Mouse (Mus musculus) kidney, embryonic 14.5 days (tissue): Measurements from ENCODE around the gene Agps. TPM values are rescaled to one million over a fixed set of nuclear protein-coding genes. Genes with fewer than 3 reads are reported as not detected.
A peak's percentile ranks its signal among the peaks of the same experiment; 100 is the strongest.

Experiments
- ATAC-seq: fragments of 200-750 bp; cut with Nextera tagmentation; 2 replicates; pipeline ENCODE4 v1.8.0; 2017; ENCODE audit warnings: moderate number of reproducible peaks, mild to moderate bottlenecking, moderate TSS enrichment, moderate library complexity; ENCODE audit not compliant: low FRiP score, low TSS enrichment
- H3K27ac ChIP-seq: fragments of 300-500 bp; sonication (generic); 2 replicates; pipeline ENCODE4 v1.5.1; 2014; ENCODE audit warnings: low read depth, mild to moderate bottlenecking, low read length, moderate library complexity, mixed read lengths
- H3K27me3 ChIP-seq: fragments of 300-500 bp; sonication (generic); 2 replicates; pipeline ENCODE4 v1.6.1; 2014; ENCODE audit warnings: mild to moderate bottlenecking, low read length; ENCODE audit not compliant: control insufficient read depth, insufficient read depth
- H3K36me3 ChIP-seq: fragments of 300-500 bp; sonication (generic); 2 replicates; pipeline ENCODE4 v1.6.1; 2014; ENCODE audit warnings: low read length, mixed read lengths; ENCODE audit not compliant: control insufficient read depth, insufficient read depth
- H3K4me1 ChIP-seq: fragments of 300-500 bp; sonication (generic); 2 replicates; pipeline ENCODE4 v1.6.1; 2014; ENCODE audit warnings: low read length, mixed read lengths; ENCODE audit not compliant: control insufficient read depth, insufficient read depth
- H3K4me2 ChIP-seq: fragments of 300-500 bp; sonication (generic); replicated peaks from 2 replicates; pipeline ENCODE4 v1.6.1; 2014; ENCODE audit warnings: low read depth, mild to moderate bottlenecking, low read length
- H3K4me3 ChIP-seq: fragments of 300-500 bp; sonication (generic); 2 replicates; pipeline ENCODE4 v1.5.1; 2014; ENCODE audit warnings: mild to moderate bottlenecking, low read length
- H3K9ac ChIP-seq: fragments of 300-500 bp; sonication (generic); 2 replicates; pipeline ENCODE4 v1.6.1; 2014; ENCODE audit warnings: low read depth, mild to moderate bottlenecking, low read length, moderate library complexity
- H3K9me3 ChIP-seq: fragments of 300-500 bp; sonication (generic); 2 replicates; pipeline ENCODE4 v1.6.1; 2016; ENCODE audit warnings: low read length; ENCODE audit not compliant: control insufficient read depth
- WGBS: fragments of 180-500 bp; shearing (Covaris S2); extraction: QIAGEN DNeasy Blood & Tissue Kit; methylation state at CpG from one replicate; pipeline ENCODE4 v1.1.7; 2014; 5-methylcytosine and 5-hydroxymethylcytosine counted together
- polyA plus RNA-seq: library from polyadenylated mRNA; unstranded; fragments of >200 nt; fragmentation: Nextera tagmentation; extraction: Ambion mirVana; gene quantifications from 2 replicates; pipeline ENCODE4 v1.2.1, GENCODE M21; 2014

Agps gene
- polyA plus RNA-seq, 1 experiment from 2014 or later = 51.3 TPM

DNA sequence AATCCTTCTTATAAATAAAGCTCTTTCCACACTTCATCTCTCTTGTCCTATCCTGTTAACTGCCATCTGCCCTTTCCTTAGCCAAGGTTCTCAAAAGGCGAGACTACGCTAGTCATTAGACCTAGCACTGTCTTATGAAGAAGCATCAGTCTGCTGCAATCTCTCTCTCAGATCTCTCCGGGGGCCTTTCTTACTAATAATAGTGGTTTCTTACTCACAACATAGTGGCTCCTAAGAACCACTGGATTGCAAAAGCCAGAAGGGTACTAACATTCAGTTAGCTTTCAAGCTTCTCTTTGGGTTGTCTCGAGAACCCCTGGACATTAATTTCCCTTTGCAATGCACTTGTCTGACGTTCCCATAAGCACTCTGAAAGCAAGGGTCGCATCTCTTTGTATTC is 26.2 kb upstream of the Agps start:
- WGBS = 89% methylated on average over 6 of the region's 6 CpGs
- H3K4me1 ChIP-seq = no peaks in the 10 kb centered on the region
- H3K4me3 ChIP-seq = no peak overlapping the region
- no peaks in the 10 kb centered on the region for H3K27me3 ChIP-seq
- no peaks in the 10 kb centered on the region for H3K9me3 ChIP-seq
- H3K4me2 ChIP-seq = no peak overlapping the region
- no peak for ATAC-seq
- H3K27ac ChIP-seq = no peak overlapping the region
- no peaks in the 10 kb centered on the region for H3K36me3 ChIP-seq
- no peak overlapping the region for H3K9ac ChIP-seq

DNA sequence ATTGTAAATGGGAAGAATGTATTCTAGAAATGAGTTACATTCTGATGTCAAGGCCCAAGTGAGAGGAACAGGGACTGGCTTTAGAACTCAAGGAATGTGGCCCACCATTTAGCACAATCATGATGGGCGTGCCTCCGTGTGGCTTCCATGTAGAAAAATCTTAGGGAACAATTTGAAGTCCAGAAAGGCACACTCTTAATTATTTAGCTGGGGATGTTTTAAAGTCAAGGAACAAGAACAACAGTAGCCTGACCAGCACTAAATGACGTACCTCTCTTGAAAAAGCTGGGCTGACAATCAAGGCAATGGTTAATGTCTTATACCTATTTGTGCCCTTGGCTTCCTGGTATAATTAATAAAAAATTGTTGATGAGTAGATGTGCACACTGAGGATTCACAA is 25.1 kb upstream of the Agps start:
- ATAC-seq = no peak
- H3K9ac ChIP-seq = no peak overlapping the region
- no peak overlapping the region for H3K4me2 ChIP-seq
- H3K9me3 ChIP-seq = no peaks in the 10 kb centered on the region
- WGBS = 95% methylated on average over 3 of the region's 3 CpGs
- H3K4me1 ChIP-seq = no peaks in the 10 kb centered on the region
- H3K27ac ChIP-seq = no peak overlapping the region
- H3K27me3 ChIP-seq = no peaks in the 10 kb centered on the region
- H3K36me3 ChIP-seq = no peaks in the 10 kb centered on the region
- H3K4me3 ChIP-seq = no peak overlapping the region

DNA sequence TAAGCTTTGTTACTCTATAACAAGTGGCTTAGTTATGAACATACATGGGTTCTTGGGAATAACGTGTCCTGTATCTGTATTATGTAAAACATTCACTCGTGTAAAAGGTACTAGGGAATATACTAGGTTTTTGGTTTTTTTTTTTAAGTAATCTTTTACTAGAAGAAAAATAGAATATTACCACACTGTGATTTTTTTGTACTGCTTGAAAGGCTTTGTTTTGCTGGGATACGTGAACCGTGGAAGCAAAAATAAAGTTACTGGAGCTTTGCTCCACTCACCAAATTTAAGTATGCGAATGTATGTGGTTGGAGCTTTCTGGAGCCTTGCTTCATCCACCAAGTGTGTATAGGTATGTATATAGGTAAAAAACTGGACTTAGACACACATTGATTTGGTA is 24.5 kb upstream of the Agps start:
- no peak overlapping the region for H3K27ac ChIP-seq
- H3K4me3 ChIP-seq = no peak overlapping the region
- no peaks in the 10 kb centered on the region for H3K36me3 ChIP-seq
- ATAC-seq = no peak
- no peak overlapping the region for H3K4me2 ChIP-seq
- no peaks in the 10 kb centered on the region for H3K9me3 ChIP-seq
- 92% methylated on average over 5 of the region's 5 CpGs for WGBS
- no peaks in the 10 kb centered on the region for H3K4me1 ChIP-seq
- no peak overlapping the region for H3K9ac ChIP-seq
- H3K27me3 ChIP-seq = no peaks in the 10 kb centered on the region

DNA sequence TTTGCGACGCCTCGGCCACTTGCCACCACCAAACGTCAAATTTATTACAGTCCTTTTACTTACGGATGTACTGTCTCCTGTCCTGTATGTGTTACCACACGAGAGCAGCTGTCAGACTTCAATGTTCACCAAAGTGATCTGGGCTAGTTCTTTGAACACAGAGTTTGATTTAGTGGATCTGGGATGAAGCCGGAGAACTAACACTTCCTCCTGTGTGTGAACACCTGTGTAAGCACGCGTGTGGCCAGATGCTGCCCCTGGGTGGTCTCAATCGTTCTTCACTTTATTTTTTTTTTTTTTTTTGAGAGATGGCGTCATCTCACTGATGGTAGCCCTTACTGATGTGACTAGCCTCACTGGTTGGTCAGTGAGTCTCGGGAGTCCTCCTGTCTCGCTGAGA is 17.1 kb upstream of the Agps start:
- Histone ChIP-seq H3K9me3 (no peaks in the 10 kb centered on the region), H3K4me3 (no peak overlapping the region), H3K27ac (peak overlapping the region; percentile 20; the same call in 1 of the 2 replicates), H3K4me1 (peaks cover 37% of the 10 kb centered on the region), H3K27me3 (no peaks in the 10 kb centered on the region), H3K9ac (no peak overlapping the region), H3K4me2 (peak overlapping the region; percentile 10; the same call in 1 of the 2 replicates), H3K36me3 (no peaks in the 10 kb centered on the region)
- peak; percentile 53 for ATAC-seq
- WGBS = 21% methylated on average over 13 of the region's 13 CpGs

DNA sequence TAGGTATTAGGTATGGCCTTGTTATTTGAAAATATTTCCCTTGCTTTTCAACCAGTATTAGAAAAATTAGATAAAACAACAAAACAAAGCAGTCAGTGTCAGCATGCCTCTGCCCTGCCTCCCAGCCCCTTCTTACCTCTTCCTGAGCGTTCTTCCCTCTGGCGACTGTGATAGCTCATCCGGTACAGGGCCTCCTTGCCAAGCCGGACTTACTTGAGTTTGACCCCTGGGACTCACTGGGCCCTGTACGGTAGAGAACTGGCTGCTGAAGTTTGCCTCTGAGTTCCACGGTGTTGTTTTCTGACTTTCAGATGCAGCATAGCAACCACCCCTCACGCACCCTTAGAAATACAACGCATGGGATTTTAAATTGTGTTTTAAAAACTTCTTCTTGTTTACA is 16.5 kb upstream of the Agps start:
- 0 out of 2 replicates have a peak, but pooled peaks have one; percentile 34 for ATAC-seq
- 33% methylated on average over 8 of the region's 8 CpGs for WGBS
- Histone ChIP-seq H3K27me3 (no peaks in the 10 kb centered on the region), H3K27ac (peak overlapping the region; percentile 20; the same call in 1 of the 2 replicates), H3K9ac (no peak overlapping the region), H3K9me3 (no peaks in the 10 kb centered on the region), H3K4me3 (no peak overlapping the region), H3K36me3 (no peaks in the 10 kb centered on the region), H3K4me1 (peaks cover 37% of the 10 kb centered on the region), H3K4me2 (no peak overlapping the region; the same call in 1 of the 2 replicates)

DNA sequence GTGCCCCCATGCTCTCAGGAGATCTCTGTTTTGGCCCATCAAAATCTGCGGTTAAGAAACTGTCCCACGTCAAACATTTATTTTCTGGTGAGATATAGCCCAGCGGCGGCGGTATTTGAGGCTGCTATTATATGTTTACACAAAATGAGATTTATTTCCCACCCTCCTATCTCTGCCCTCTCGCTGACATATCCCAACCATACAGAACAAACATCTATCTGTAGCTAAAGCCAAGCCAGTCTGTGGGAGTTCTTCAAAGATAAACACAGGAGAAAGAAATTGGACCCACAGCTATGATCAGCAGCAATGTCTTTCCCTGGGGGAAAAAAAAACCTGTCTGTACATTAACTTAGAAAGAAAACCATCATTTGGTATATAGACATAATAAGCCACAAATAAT is 15.3 kb upstream of the Agps start:
- H3K4me2 ChIP-seq = no peak overlapping the region
- peaks cover 37% of the 10 kb centered on the region for H3K4me1 ChIP-seq
- no peaks in the 10 kb centered on the region for H3K36me3 ChIP-seq
- 26% methylated on average over 6 of the region's 6 CpGs for WGBS
- no peak overlapping the region for H3K9ac ChIP-seq
- peak overlapping the region; percentile 10; the same call in 1 of the 2 replicates for H3K27ac ChIP-seq
- peak; percentile 18; the same call in 1 of the 2 replicates for ATAC-seq
- no peaks in the 10 kb centered on the region for H3K27me3 ChIP-seq
- H3K4me3 ChIP-seq = no peak overlapping the region
- H3K9me3 ChIP-seq = no peaks in the 10 kb centered on the region

DNA sequence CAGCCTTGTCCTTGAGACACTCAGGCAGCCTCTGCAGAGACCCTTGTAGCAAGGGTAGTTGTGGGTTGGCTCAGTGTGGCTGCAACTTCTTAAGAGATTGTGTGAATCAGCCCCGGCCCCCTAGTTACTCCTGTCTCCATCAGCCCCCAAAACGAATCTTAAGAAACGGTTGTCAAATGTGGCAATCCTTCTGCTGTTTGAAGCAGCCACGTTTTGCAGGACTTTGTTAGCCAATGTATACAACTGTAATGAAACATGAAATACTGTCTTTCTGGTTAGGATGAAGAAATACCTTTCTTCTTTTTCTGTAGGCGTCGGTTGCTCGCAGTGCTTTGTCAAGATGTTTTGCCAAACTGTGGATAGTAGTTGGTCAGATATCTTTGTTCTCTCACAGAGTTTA is 13.3 kb upstream of the Agps start:
- Histone ChIP-seq H3K36me3 (no peaks in the 10 kb centered on the region), H3K4me3 (no peak overlapping the region), H3K4me1 (peaks cover 43% of the 10 kb centered on the region), H3K27ac (no peak overlapping the region; the same call in 1 of the 2 replicates), H3K27me3 (no peaks in the 10 kb centered on the region), H3K9ac (no peak overlapping the region), H3K9me3 (no peaks in the 10 kb centered on the region), H3K4me2 (no peak overlapping the region)
- 69% methylated on average over 7 of the region's 7 CpGs for WGBS
- ATAC-seq = no peak

DNA sequence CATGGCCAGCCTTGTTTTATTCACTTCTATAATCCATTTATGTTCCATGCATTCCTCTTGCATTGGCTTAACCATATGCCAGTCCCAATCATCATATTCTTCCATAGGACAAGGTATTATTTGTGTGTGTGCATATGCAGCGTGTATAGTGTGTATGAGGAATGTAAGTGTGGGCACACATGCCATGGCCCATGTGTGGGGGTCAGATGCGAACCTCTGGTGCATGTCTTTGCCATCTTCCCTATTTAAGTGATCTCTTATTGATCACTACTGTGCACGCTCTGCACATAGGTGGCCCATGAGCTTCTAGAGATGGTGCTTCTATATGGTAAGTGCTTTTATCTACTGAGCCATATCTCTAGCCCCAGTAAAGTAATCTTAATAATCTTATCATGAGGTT is 12.2 kb upstream of the Agps start:
- no peak for ATAC-seq
- Histone ChIP-seq H3K27me3 (no peaks in the 10 kb centered on the region), H3K4me3 (no peak overlapping the region), H3K9ac (no peak overlapping the region), H3K4me1 (peaks cover 40% of the 10 kb centered on the region), H3K9me3 (no peaks in the 10 kb centered on the region), H3K27ac (no peak overlapping the region), H3K4me2 (no peak overlapping the region), H3K36me3 (no peaks in the 10 kb centered on the region)
- WGBS = 90% methylated on average over 3 of the region's 3 CpGs

DNA sequence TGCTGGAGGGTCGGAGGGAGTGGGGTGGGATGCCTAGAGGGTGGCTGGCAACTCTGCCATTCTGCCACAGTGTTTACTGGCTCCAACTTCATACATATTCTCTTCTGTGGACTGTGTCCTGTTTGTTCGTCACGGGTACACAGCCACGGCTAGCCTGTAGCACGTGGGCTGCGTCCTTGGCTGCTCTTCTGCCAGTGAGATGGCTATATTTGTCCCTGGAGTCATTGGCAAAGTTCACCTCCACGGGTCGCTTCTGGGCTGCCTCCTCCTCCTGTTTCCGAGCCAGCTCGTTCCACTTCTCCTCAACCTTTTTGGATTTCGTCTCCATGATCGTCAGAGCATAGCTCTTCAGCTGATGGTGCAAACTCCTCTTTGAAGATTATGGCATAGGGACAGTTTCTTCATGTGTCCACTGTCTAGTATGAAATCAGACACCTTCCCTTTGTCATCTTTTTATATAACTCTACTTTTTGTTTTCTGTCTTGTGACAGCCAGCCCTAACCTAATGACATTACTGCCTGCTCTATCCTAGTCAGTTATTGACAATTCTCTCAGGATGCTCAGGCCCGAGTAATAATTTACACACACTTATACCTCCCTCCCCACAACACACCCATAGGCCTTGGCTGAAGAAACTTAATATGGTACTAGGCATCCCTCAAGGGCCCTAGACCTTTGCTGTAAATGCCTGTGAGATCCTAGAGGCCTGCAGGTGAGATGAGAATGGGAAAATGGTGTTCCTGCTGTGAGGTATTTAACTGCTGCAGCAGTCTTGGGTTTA is 9.8 kb upstream of the Agps start:
- no peak overlapping the region for H3K9ac ChIP-seq
- 0 out of 2 replicates have a peak, but pooled peaks have one; percentile 21 for ATAC-seq

More for the DNA sequence above, 9.8 kb upstream of the Agps start:
- no peak overlapping the region for H3K4me2 ChIP-seq
- peak overlapping the region; percentile 24; the same call in 1 of the 2 replicates for H3K27ac ChIP-seq
- H3K27me3 ChIP-seq = no peaks in the 10 kb centered on the region
- no peak overlapping the region for H3K4me3 ChIP-seq
- 56% methylated on average over 13 of the region's 13 CpGs for WGBS
- H3K9me3 ChIP-seq = no peaks in the 10 kb centered on the region
- H3K36me3 ChIP-seq = no peaks in the 10 kb centered on the region
- H3K4me1 ChIP-seq = peaks cover 29% of the 10 kb centered on the region
